Mouse (Mus musculus): ENCODE measurements around the gene Lin54.
A peak's percentile ranks its signal among the peaks of the same experiment; 100 is the strongest.
"Not testable (repeated sequence)": the region's sequence is repeated elsewhere in the genome, so short reads cannot be mapped to it uniquely, and the experiment has no call there.

Gene Lin54

DNA sequence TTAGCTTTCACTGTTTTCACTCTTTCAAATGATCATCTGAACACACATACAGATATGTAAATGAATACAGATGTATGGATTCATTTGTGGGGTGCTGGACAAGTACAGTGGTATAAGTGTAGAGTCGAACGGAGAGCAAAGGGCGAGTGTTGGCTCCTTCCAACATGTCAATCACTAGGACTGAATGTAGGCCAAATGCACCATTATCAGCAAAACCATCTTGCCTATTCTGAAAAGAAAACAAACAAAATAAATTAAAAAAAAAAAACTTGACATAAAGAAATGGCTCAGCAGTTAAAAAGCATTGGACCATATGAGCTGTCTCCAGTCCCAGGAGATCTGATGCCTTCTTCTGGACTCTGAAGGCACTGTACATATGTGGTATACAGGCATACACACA, 12.2 kb downstream of the Lin54 start:
- no peak for DNase-seq (ENCODE audit: low spot score in 2 of 2)

- no peak for DNase-seq (ENCODE audit: low spot score in 2 of 2)
Observed at GRCm38 (mm10) chr5:100487120-100487519, 13.3 kb downstream of the Lin54 start.

DNA sequence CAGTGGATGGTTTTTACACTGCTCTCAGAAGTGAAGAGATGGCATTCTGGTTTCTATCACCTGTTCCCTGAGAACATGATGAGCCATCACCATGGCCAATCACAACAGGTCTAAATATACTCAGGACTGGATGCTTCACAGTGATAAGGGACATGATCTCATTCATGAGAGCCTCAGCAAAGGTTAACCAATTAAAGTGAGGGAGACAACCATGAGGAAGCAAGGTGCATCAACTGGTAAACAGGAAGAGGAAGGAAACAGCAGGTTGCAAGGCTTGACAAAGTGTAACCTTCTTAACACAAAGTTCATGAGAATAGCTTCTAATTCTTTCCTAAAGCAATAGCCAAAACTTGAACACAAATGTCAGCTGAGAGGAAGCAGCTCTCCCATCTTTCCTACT, 16.9 kb downstream of the Lin54 start:
- DNase-seq (ENCODE audit: low spot score in 2 of 2) = no peak

GRCm38 (mm10) chr5:100477604-100478003, 22.8 kb downstream of the Lin54 start:
- DNase-seq (ENCODE audit: low spot score in 2 of 2) = no peak

GRCm38 (mm10) chr5:100476328-100476727, 24.1 kb downstream of the Lin54 start:
- DNase-seq (ENCODE audit: low spot score in 2 of 2) = no peak

- no peak for DNase-seq (ENCODE audit: low spot score in 2 of 2)
Observed at GRCm38 (mm10) chr5:100467336-100467735, 33.1 kb downstream of the Lin54 start.

DNA sequence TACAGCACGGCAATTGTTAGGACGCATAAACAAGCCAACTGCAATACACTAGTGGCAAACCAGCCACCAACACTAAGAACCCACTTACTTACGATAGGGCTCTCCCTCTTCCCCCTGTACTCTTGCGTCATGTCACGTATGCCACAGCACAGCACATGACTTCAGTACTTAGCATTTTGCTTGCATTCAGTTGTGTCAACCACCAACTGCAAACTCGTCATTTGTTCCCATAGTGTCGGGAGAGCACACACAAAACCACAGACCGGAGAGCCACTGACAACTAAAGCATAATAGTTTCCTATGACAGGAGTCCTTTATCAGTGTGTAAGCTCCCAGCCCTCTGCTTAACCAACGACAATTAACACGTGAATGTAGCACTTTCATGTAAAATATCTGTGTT, 33.8 kb downstream of the Lin54 start:
- no peak for DNase-seq (ENCODE audit: low spot score in 2 of 2)

GRCm38 (mm10) chr5:100462374-100462773, 38.1 kb downstream of the Lin54 start:
- no peak for DNase-seq (ENCODE audit: low spot score in 2 of 2)

GRCm38 (mm10) chr5:100461526-100461925, 38.9 kb downstream of the Lin54 start:
- no peak for DNase-seq (ENCODE audit: low spot score in 2 of 2)

DNA sequence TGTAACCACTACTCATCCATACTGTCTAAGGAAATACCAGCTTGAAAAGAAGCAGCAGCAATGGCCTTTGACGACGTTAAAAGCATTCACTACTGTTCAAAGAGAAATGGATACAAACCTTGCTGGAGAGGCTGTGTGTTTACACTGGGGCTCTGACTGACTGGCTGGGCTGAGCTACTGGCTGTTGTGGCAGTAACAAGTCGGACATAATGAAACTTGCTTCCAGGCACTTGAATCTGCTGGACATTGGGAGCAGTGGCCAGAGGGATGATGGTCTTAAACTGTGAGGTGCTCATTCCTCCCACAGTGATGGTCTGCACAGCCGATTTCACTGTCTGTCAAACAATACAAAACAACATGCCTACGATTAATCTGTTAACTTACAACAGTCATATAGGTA, 41.0 kb downstream of the Lin54 start:
- no peak for DNase-seq (ENCODE audit: low spot score in 2 of 2)

DNA sequence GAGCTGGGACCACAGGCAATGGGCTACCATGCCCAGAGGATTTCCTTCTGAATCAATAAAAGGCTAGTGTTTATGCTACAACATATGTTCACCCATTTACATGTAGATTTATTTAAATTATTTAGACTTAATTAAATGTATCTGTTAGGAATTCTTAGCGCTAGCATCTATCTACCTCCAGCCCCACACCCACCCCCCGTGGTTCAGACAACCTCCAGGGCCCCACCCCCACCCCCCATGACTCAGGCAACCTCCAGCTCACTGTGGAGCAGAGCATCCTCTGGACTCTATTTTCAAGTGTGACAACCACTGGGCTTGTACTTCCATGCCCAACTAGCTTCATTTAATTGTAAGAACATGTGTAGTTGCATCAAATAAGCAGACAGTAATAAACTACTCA, 48.6 kb downstream of the Lin54 start:
- DNase-seq (ENCODE audit: low spot score in 2 of 2) = no peak

DNA sequence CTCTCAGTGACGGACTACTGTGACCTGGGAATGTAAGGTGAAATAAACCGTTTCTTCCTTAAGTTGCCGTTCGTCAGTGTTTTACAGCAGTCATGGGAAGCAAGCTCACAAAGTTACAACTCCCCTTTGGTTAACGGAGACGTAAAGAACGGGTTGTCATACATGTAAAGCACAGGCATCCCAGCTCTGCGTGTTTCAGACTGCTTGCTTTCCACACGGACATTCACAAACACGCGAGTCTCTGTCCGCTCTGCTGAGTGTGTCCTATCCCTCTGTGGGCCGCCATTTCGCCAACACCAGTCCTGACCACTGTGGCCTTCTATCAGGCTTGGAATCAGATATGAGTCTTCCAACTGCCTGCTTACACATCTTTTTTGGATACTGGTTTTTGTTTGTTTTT, 61.6 kb downstream of the Lin54 start:
- DNase-seq (ENCODE audit: low spot score in 2 of 2) = no peak

- DNase-seq (ENCODE audit: low spot score in 2 of 2) = no peak
Observed at GRCm38 (mm10) chr5:100437917-100438316, 62.5 kb downstream of the Lin54 start.

- no peak for DNase-seq (ENCODE audit: low spot score in 2 of 2)
Observed at GRCm38 (mm10) chr5:100437086-100437485, 63.4 kb downstream of the Lin54 start.

DNA sequence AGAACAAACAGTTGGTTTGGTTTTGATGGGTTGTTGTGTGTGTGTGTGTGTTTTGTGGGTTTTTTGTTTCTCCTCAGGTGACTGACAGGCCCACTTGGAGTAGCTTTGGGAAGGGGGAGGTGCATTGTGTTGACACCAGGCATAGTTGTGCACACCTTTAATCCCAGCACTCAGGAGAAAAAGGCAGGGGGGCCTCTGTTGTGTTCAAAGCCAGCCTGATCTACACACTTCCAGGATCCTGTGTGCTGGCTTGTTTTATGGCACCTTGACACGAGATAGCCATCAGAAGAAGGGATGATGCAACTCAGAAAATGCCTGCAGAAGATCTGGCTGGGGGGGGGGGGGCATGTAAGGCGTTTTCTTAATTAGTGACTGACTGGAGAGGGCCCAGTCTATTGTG, 69.5 kb downstream of the Lin54 start:
- no peak for DNase-seq (ENCODE audit: low spot score in 2 of 2)

- DNase-seq (ENCODE audit: low spot score in 2 of 2) = no peak
Observed at GRCm38 (mm10) chr5:100430076-100430390, 70.4 kb downstream of the Lin54 start.

DNA sequence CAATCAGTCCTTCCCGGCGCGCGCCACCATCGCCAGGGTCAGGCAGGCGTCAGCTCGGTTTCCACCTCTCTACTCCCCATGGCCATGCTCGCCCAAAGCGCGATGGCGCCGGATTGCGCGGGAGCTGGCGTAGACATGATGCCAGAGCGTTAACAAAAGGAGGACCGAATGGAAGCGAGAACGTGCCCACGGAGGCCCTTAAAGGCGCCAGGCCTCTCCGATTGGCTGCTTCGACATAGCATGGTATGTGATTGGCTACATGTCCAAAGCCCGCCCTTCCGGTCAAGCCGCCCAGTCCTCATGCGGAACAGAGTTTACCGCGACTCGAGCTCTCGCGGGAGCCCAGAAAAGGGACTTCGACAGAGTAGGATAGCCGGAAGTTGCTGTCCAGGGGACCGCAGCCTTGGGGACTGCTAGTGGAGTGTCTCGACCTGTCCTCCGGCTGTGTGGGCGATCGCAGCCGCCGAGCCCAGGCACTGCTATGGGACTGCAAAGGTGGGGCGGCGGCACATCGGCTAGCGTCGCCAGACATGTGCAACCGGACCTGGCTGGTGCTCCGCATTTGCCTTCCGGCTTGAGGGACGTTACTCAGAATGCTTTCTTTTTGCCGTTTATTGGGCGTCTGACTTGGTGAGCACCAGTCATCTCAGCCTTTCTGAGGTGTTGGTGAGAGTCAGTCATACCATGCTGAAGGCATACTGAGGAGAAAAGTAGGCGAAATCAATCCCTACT, 70.9 kb downstream of the Lin54 start:
- DNase-seq (ENCODE audit: low spot score in 2 of 2) = peak; percentile 92 to 94

GRCm38 (mm10) chr5:100428734-100429343, 71.6 kb downstream of the Lin54 start:
- DNase-seq (ENCODE audit: low spot score in 2 of 2) = no peak

DNA sequence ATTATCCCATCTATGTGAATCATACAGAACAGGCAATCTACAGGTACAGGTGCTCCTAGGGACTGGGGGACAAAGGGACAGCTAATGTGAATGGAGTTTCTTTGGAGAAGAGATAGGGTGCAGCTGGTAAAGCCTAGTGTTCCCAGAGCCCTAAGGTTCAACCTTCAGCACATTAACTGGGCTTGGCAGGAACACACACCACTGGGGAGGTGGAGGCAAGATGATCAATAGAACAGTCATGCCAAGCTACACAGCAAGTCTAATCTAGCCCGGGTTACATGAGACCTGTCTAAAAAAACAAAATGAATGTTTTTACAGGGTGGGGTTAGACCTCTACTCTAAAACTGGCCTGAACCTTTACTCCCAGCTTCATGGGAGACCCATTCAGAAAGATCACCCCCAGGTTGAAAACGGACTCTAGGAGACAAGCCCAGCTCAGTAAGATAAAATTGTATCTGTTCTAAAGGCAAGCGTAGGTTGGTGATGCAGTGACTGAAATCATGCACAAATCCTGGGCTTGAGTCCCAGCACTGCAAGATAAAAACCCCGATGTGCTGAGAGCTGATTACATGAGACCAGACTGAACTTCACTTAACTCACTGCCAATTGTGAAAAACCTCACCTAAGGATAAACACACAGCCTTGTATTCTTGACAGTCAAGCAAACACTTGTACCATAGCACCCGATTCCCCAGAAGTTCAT, 72.3 kb downstream of the Lin54 start:
- DNase-seq (ENCODE audit: low spot score in 2 of 2) = no peak

GRCm38 (mm10) chr5:100427276-100427675, 73.2 kb downstream of the Lin54 start:
- DNase-seq (ENCODE audit: low spot score in 2 of 2) = no peak

GRCm38 (mm10) chr5:100425823-100426222, 74.6 kb downstream of the Lin54 start:
- DNase-seq (ENCODE audit: low spot score in 2 of 2) = not testable (repeated sequence)

- no peak for DNase-seq (ENCODE audit: low spot score in 2 of 2)
Observed at GRCm38 (mm10) chr5:100424252-100424651, 76.2 kb downstream of the Lin54 start.

DNA sequence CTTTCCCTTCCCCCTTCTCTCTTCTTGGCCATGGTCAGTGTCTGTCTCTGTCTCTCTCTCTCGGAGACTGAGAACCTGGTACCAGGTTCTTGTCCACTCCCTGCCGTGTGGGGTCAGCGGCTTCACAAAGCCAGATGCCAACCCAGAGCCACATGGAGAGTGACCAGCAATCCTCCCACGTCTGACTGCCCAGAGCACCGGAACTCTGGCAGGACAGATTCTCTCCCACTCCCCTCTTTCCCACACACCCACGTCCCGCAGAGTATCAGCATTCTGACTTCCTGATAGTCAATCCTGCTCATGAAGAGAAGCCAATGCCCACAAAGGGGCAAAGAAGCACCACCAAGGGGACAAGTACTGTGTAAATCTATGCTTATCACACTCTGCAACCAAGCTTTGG, 76.8 kb downstream of the Lin54 start:
- no peak for DNase-seq (ENCODE audit: low spot score in 2 of 2)
